In genomic region chr16:28734461-28734860, GRCm38 (mm10) we compare ENCODE assay signal across 34 mouse cellular contexts. TPM values are rescaled to one million over a fixed set of nuclear protein-coding genes. Genes with fewer than 3 reads are reported as not detected.
"Had no signal": no experiment of that assay in that cellular context is flagged by ENCODE, and none has a peak within 500 bp of the region (broad histone marks: within the 10 kb centered on the region; RNA-seq: fewer than 3 reads in every experiment).

No protein-coding gene starts in this region.

- H3K4me1 ChIP-seq: liver, embryonic 12.5 days; liver, embryonic 13.5 days; liver, embryonic 15.5 days; lung, embryonic 15.5 days; megakaryocyte, embryonic 14.5 days; midbrain, embryonic 10.5 days; midbrain, embryonic 12.5 days; midbrain, embryonic 13.5 days; midbrain, embryonic 15.5 days; neural tube, embryonic 12.5 days had no signal

- H3K4me3 ChIP-seq: left cerebral cortex, adult 2 months; limb, embryonic 12.5 days; liver, embryonic 12.5 days; liver, embryonic 13.5 days; liver, embryonic 15.5 days; lung, embryonic 15.5 days; megakaryocyte, embryonic 14.5 days; midbrain, embryonic 10.5 days; midbrain, embryonic 12.5 days; midbrain, embryonic 13.5 days; midbrain, embryonic 15.5 days; myocyte; neural tube, embryonic 12.5 days had no signal

- H3K4me2 ChIP-seq: limb, embryonic 12.5 days; liver, embryonic 11.5 days; liver, embryonic 12.5 days; liver, embryonic 13.5 days; liver, embryonic 15.5 days; lung, embryonic 14.5 days; lung, embryonic 15.5 days; midbrain, embryonic 11.5 days; midbrain, embryonic 12.5 days; midbrain, embryonic 13.5 days; midbrain, embryonic 15.5 days; neural tube, embryonic 12.5 days had no signal

- H3K9me3 ChIP-seq: limb, embryonic 12.5 days; liver, embryonic 12.5 days; liver, embryonic 13.5 days; liver, embryonic 15.5 days; lung, embryonic 15.5 days; megakaryocyte, embryonic 14.5 days; midbrain, embryonic 10.5 days; midbrain, embryonic 12.5 days; midbrain, embryonic 13.5 days; midbrain, embryonic 15.5 days; neural tube, embryonic 12.5 days had no signal

- ATAC-seq: liver, embryonic 12.5 days; liver, postnatal 0 days; lung, postnatal 0 days; midbrain, embryonic 13.5 days; midbrain, embryonic 15.5 days; midbrain, embryonic 16.5 days had no signal

- H3K27ac ChIP-seq: left cerebral cortex, adult 2 months; limb, embryonic 12.5 days; liver, embryonic 12.5 days; liver, embryonic 13.5 days; liver, embryonic 14.5 days; liver, embryonic 15.5 days; lung, embryonic 15.5 days; macrophage; midbrain, embryonic 10.5 days; midbrain, embryonic 12.5 days; midbrain, embryonic 13.5 days; midbrain, embryonic 15.5 days; neural tube, embryonic 12.5 days had no signal

- H3K36me3 ChIP-seq: limb, embryonic 12.5 days; liver, embryonic 12.5 days; liver, embryonic 13.5 days; liver, embryonic 15.5 days; lung, embryonic 15.5 days; midbrain, embryonic 10.5 days; midbrain, embryonic 12.5 days; midbrain, embryonic 13.5 days; midbrain, embryonic 15.5 days; neural tube, embryonic 12.5 days had no signal

- H3K9ac ChIP-seq: limb, embryonic 12.5 days; liver, embryonic 12.5 days; liver, embryonic 13.5 days; liver, embryonic 14.5 days; liver, embryonic 15.5 days; liver, postnatal 0 days; lung, embryonic 14.5 days; lung, embryonic 15.5 days; midbrain, embryonic 12.5 days; midbrain, embryonic 13.5 days; midbrain, embryonic 15.5 days; neural tube, embryonic 12.5 days had no signal

- H3K27me3 ChIP-seq: limb, embryonic 12.5 days; liver, embryonic 12.5 days; liver, embryonic 13.5 days; liver, embryonic 15.5 days; lung, embryonic 15.5 days; megakaryocyte, embryonic 14.5 days; midbrain, embryonic 12.5 days; midbrain, embryonic 13.5 days; midbrain, embryonic 15.5 days; neural tube, embryonic 12.5 days had no signal

- DNase-seq: left cerebral cortex, postnatal 4 days; liver; liver, embryonic 13.5 days; liver, postnatal 0 days; lung, adult 18-20 months; lung, adult 2 months; lung, embryonic 14.5 days; lung, postnatal 10 days; lung, postnatal 14 days; lung, postnatal 36 days; lung, postnatal 4 days; midbrain, embryonic 14.5 days had no signal

RNA-seq across cellular contexts. Expression of gene Fgf12, which starts 18.4 kb away (rescaled TPM):
- total RNA-seq: megakaryocyte progenitor cell, adult 5-6 weeks; megakaryocyte-erythroid progenitor cell, adult 5-6 weeks; monocyte, adult 5-6 weeks had no signal
- polyA plus RNA-seq: liver, embryonic 16.5 days; macrophage; myocyte had no signal
